Mouse (Mus musculus): ENCODE data around the gene Fam193b.

The Fam193b gene

DNA sequence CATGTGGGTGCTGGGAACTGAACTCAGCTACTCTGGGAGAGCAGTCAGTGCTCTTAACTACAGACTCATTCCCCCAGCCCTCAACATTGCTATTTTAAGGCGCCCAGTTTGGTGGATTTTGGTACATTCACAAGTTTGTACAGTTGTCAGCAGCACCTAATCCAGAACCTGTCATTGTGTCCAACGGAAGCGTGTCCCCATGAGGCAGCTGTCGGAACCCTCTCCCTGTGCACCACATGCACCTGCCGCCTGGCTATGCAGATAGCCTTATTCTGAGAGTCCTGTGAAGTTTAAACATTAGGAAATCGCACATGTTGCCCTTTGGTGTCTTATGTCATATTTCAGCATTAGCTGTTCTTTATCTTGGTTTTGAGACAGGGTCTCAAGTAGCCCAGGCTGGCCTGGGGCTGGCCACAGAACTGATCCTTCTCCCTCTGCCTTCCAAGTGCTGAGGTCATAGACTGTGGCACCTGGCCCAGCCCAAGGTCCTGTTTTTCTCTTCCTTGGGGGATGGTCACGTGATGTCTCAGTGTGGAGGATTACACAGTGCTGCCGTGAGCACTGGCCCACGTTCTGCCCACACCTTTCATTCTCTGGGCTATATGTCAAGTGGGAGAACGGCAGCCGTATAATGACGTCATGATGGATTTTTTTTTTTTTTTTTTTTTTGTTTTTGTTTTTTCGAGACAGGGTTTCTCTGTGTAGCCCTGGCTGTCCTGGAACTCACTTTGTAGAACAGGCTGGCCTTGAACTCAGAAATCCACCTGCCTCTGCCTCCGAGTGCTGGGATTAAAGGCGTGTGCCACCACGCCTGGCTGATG, 45.0 kb downstream of the Fam193b start:
- no peak for DNase-seq

DNA sequence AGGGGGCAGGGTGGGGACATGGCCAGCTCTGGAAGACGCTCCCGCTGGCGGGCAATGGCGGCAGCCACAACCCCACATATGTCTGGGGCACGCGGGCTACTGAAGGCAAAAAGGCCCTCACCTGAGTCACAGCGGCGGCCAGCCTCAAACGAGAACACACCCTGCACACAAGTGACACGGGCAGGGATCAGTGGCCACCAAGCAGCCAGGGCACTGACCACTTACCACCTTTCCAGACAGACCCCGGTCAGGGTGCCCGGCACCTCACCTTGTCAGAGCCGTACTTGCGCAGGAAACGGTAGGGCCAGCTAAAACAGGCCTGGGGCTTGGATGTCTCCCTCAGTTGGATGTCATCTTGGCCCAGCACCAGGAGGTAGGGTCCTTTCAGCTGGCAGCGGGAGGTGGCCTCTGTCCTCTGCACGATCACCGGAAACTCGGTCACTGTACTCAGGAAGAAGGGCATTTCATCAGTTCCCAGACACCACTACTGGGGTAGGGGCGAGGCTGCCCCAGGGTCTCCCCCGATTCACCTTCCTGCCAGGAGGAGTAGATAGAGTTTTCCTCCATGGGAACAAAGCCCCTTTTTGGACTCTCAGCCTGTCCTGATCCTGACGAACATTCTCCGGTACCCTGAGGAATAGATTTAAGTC, 46.8 kb downstream of the Fam193b start:
- DNase-seq = no peak

GRCm38 (mm10) chr13:55523278-55523677, 47.6 kb downstream of the Fam193b start:
- peak; percentile 47 for DNase-seq

- no peak for DNase-seq
These were observed 48.2 kb downstream of the Fam193b start for GRCm38 (mm10) chr13:55522730-55523129.

DNA sequence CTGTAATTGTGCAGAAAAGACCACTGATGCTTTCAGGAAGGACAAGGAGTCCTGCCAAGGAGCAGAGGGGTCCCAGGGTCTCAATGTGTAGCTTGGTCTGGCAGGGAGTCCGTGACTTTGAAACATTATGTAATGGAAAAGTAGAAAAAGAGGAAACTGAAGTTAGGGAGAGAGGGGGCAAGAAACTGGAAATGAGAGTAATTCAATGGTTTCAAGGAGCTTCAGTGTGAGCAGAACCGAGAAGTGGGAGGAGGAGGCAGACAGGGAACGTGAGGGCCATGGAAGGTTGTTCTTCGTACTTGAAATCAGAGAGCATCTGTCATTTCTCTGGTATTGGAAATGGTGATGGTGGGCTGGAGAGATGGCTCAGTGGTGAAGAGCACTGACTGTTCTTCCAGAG, 51.3 kb downstream of the Fam193b start:
- DNase-seq = no peak

- DNase-seq = peak; percentile 89
These were observed 54.0 kb downstream of the Fam193b start for GRCm38 (mm10) chr13:55516955-55517354.

DNA sequence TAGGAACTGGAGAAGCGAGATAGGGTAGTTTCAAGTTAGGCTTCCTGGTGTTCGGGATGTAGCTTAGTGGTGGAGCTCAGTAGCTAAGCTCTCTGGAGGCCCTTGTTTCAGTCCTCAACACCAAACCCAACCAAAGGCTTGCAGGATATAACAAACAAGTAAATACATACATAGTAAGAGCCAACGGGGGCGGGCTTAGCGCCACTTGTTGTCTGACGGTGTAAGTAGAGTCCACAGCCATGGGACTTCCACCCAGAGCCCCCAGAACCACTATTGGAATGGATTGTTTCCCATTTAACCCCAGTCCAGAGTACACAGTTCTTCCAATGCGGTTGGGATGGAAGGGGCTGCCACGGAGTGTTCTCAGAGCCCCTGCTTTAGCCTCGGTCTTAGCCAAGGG, 57.1 kb downstream of the Fam193b start:
- DNase-seq = no peak

- peak; percentile 92 for DNase-seq
These were observed 57.7 kb downstream of the Fam193b start, which contains the start of gene Pdlim7 for GRCm38 (mm10) chr13:55513111-55513748. TSS of gene Pdlim7 (minus strand) at chr13:55513676.

DNA sequence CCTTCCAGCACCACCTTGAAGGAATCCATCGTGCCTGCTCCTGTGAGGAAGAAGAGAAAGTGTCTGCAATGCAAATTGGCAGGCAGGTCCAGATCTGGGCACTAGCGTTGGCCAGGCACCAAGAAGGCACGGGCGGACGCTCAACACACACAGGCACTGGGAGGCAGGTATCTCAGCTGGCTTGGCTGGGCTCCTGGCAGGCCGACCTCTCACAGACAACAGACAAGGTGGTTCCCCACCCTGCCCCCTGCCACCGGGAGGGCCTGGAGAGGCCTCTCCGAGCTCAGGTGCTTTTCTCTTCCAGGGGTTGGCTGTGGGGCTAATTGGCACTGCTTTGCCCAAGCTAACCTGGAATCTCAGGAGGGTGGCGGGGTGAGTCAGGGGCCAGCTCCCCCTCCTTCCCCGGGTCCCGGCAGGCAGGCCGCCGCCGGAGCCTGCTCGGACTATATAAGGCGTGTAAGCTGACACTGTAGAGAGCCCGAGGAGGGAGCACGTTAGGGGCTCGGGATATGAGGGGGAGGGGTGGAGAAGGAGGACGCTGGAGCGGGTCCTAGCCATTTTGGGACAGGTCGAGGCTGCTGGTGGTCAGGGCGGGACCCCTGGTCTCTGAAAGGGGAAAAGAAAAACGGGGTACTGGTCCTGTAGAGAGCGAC, 58.4 kb downstream of the Fam193b start:
- DNase-seq = peak; percentile 87

DNA sequence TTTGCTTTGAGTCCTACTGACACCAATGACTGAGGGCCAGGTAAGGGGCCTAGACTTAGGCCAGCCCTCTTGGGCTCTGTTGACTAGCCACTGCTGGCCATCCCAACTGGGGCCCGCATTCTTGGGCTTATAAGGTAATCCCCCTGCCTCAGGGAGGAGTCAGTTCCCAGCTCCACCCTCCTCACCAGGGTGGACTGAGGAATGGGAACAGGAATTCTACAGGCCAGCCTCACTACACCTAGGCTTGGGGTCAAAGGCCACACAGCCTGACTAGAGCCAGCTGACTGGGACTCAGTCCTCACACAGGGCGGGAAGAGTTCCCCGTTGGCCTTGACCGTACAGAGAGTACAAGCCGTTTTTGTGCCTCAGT, 59.4 kb downstream of the Fam193b start:
- no peak for DNase-seq

- DNase-seq = peak; percentile 81
These were observed 60.0 kb downstream of the Fam193b start for GRCm38 (mm10) chr13:55510668-55511491.

- DNase-seq = no peak
These were observed 60.6 kb downstream of the Fam193b start for GRCm38 (mm10) chr13:55510332-55510667.

DNA sequence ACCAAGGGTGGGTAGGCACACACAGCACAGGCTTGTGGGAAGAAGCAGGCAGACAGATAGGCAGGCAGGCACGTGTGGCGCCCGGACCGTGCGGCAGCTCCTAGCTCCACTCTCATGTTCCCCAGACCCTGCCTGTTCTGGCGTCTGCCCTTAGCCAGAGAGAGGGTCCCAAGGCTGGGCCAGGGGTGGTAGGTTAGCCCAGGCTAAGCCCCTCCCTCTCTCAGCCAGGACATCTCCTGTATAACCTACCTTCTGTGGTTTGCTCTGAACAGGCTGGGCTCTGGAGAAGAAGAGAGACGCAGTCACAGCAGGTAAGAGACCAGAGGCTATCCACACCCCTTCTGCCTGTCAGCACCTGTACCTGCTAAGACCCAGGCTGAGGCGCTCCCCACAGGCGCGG, 62.4 kb downstream of the Fam193b start:
- DNase-seq = no peak

GRCm38 (mm10) chr13:55507877-55508276, 63.0 kb downstream of the Fam193b start:
- DNase-seq = peak; percentile 41

DNA sequence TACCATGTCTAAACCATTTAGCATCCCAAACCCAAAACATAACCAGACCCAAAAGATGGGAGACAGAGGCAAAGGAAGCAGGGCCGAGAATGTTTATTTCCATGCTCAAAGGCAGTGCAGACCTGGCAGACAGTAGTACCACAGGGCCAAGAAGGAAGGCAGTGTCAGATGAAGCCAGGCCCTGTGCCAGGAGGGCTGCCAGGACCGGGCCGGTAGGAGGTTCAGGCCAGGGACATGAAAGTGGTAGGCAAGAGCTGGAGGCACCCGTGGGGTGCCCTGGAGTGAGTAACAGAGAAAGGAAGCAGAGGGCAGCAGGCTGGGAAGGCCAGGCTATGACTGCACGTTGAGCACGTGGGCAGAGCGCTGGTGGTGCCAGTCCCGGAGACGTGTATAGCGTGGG, 64.2 kb downstream of the Fam193b start:
- no peak for DNase-seq

GRCm38 (mm10) chr13:55505810-55506209, 65.1 kb downstream of the Fam193b start:
- no peak for DNase-seq

GRCm38 (mm10) chr13:55504390-55504789, 66.5 kb downstream of the Fam193b start:
- DNase-seq = no peak

DNA sequence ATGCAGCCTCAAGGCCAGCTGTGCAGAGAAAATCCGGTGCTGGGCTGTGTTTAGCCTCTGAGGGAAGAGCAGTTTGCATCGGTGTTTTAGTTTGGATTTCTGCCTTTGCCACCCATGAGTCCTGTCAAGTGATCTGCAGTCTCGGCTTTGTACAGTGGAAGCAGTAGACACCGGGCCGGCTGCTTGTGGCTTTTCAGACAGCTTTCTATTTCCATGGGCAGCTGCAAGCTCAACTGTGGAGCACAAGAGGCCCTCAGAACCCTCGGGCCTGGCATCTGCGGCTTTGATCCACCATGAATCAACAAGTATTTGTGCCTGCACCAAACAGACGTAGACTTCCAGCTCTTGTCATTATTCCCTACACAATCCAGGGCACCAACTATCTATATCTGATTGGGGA, 68.5 kb downstream of the Fam193b start:
- DNase-seq = no peak

GRCm38 (mm10) chr13:55500575-55500974, 70.3 kb downstream of the Fam193b start:
- no peak for DNase-seq

GRCm38 (mm10) chr13:55498906-55499305, 72.0 kb downstream of the Fam193b start:
- no peak for DNase-seq

- no peak for DNase-seq
These were observed 74.3 kb downstream of the Fam193b start for GRCm38 (mm10) chr13:55496661-55497060.

DNA sequence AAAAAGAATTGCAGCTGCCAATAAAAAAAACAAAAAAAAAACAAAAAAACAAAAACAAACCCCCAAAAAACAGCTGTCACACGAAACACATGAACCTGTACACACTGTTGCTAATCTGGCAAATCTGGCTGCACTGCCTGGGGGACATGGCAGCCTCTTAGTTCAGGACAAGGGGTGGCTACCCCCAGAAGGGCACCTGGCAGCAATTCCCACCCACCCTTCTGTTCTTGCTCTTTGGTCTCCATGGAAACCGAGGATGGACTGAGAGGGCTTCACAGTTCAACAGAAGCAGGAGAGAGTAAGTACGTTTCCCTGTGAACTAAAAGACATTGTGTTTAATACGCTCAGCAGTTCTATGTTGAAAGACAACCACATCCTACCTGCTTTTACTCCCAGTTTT, 75.2 kb downstream of the Fam193b start:
- no peak for DNase-seq
